Mouse (Mus musculus) stomach, embryonic 15.5 days (tissue): ENCODE results near the gene Gm21698. TPM values are rescaled to one million over a fixed set of nuclear protein-coding genes. Genes with fewer than 3 reads are reported as not detected.
"Not testable (repeated sequence)": the region's sequence is repeated elsewhere in the genome, so short reads cannot be mapped to it uniquely, and the experiment has no call there.

Source experiments
- ATAC-seq: fragments of 200-750 bp; cut with Nextera tagmentation; 2 replicates; pipeline ENCODE4 v1.8.0; 2017; ENCODE audit warnings: low read depth, moderate number of reproducible peaks, moderate TSS enrichment; ENCODE audit not compliant: insufficient read depth, low FRiP score
- H3K27ac ChIP-seq: fragments of 300-500 bp; sonication (generic); 2 replicates; pipeline ENCODE4 v1.5.1; 2015; ENCODE audit warnings: mild to moderate bottlenecking, inconsistent platforms
- H3K27me3 ChIP-seq: fragments of 300-500 bp; sonication (generic); replicated peaks from 2 replicates; pipeline ENCODE4 v1.6.1; 2015; ENCODE audit warnings: inconsistent platforms
- H3K36me3 ChIP-seq: fragments of 300-500 bp; sonication (generic); 2 replicates; pipeline ENCODE4 v1.6.1; 2015; ENCODE audit warnings: inconsistent platforms
- H3K4me1 ChIP-seq: fragments of 300-500 bp; sonication (generic); 2 replicates; pipeline ENCODE4 v1.6.1; 2015; ENCODE audit warnings: inconsistent platforms
- H3K4me2 ChIP-seq: fragments of 300-500 bp; sonication (generic); 2 replicates; pipeline ENCODE4 v1.6.1; 2015; ENCODE audit warnings: mild to moderate bottlenecking, inconsistent platforms
- H3K4me3 ChIP-seq: fragments of 300-500 bp; sonication (generic); replicated peaks from 2 replicates; pipeline ENCODE4 v1.5.1; 2015; ENCODE audit warnings: inconsistent platforms
- H3K9ac ChIP-seq: fragments of 300-500 bp; sonication (generic); 2 replicates; pipeline ENCODE4 v1.6.1; 2015; ENCODE audit warnings: inconsistent platforms
- H3K9me3 ChIP-seq: fragments of 300-500 bp; sonication (generic); 2 replicates; pipeline ENCODE4 v1.6.1; 2016; ENCODE audit warnings: inconsistent platforms
- WGBS: fragments of 180-500 bp; shearing (Covaris S2); methylation state at CpG from one replicate; pipeline ENCODE4 v1.1.7; 2015; 5-methylcytosine and 5-hydroxymethylcytosine counted together
- polyA plus RNA-seq: library from polyadenylated mRNA; unstranded; fragments of >200 nt; fragmentation: Nextera tagmentation; extraction: Ambion mirVana; gene quantifications from 2 replicates; pipeline ENCODE4 v1.2.1, GENCODE M21; 2015

Gm21698 gene
- polyA plus RNA-seq: 0.17 TPM in 1 of 2 replicates, not detected in the other

DNA sequence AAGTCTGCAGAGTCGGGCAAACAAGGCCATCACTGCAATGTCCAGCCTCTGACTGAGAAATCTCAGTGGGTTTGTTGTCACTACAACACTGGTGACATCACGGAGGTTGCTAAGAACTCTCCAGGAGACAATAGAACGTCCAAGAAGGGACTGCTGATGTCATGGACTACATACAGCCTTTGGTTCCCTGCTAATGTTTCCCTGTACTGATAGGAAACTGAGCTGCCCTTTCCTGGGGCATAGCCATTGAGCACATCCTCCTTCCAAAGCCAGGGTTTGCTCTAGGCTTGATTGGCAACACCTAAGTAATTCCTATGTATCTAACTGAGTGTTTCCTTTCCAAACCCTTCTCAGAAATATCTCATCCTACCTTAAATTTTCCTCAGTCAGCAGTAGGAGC lies at the start of gene Gm21698:
TSS of gene Gm21698 (minus strand) at position 101 of the 400 bp plus-strand sequence.
- H3K9me3 ChIP-seq, H3K4me3 ChIP-seq, H3K27me3 ChIP-seq, H3K4me1 ChIP-seq, H3K4me2 ChIP-seq, H3K27ac ChIP-seq, ATAC-seq, H3K9ac ChIP-seq, H3K36me3 ChIP-seq: not testable (repeated sequence)
- no CpG with 5 or more reads among the region's 3 CpGs for WGBS

GRCm38 (mm10) chr5:26022816-26023215 lies 34.4 kb upstream of the Gm21698 start, which contains the start of gene Gm5862:
Gene Gm5862, minus strand, starts transcription at chr5:26022916.
- not testable (repeated sequence) for H3K4me1 ChIP-seq

DNA sequence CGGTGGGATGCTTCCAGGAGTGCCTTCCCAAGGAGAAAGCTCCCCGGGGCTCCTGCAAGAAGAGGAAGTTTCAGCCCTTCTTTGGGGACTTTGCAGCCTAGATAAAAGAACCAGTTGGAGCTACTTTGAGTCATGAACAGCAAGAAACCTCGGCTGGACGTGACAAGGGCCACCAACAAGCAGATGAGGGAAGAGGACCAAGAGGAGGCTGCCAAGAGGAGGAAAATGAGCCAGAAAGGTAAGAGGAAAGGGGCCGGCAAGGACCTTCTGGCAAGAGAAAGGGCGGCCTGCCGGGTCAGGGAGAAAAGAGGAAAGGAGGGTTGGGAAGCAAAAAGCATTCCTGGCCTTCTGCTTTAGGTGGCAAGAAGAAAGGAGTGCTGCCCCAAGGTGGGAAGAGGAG lies 19.2 kb upstream of the Gm21698 start:
- WGBS: 62% methylated on average over 7 of the region's 7 CpGs
- not testable (repeated sequence) for H3K27ac ChIP-seq, H3K36me3 ChIP-seq, ATAC-seq, H3K9ac ChIP-seq, H3K4me2 ChIP-seq, H3K4me1 ChIP-seq, H3K9me3 ChIP-seq, H3K27me3 ChIP-seq, H3K4me3 ChIP-seq

More at GRCm38 (mm10) chr5:26022816-26023215, 34.4 kb upstream of the Gm21698 start, which contains the start of gene Gm5862:
- H3K27me3 ChIP-seq, ATAC-seq, H3K4me3 ChIP-seq, H3K9me3 ChIP-seq, H3K27ac ChIP-seq, H3K4me2 ChIP-seq, H3K9ac ChIP-seq, H3K36me3 ChIP-seq: not testable (repeated sequence)
- no CpG with 5 or more reads among the region's 3 CpGs for WGBS

- ATAC-seq: peak; percentile 77; the same call in 1 of the 2 replicates
- H3K27me3 ChIP-seq: not testable (repeated sequence)
Observed at GRCm38 (mm10) chr5:26006937-26007695, 18.7 kb upstream of the Gm21698 start.

DNA sequence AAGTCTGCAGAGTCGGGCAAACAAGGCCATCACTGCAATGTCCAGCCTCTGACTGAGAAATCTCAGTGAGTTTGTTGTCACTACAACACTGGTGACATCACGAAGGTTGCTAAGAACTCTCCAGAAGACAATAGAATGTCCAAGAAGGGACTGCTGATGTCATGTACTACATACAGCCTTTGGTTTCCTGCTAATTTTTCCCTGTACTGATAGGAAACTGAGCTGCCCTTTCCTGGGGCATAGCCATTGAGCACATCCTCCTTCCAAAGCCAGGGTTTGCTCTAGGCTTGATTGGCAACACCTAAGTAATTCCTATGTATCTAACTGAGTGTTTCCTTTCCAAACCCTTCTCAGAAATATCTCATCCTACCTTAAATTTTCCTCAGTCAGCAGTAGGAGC lies 16.2 kb upstream of the Gm21698 start, which contains the start of gene Gm1979:
TSS of gene Gm1979 (minus strand) at position 101 of the 400 bp plus-strand sequence.
- 90% methylated on average over 1 of the region's 2 CpGs for WGBS
- not testable (repeated sequence) for H3K4me2 ChIP-seq, H3K36me3 ChIP-seq, ATAC-seq, H3K27me3 ChIP-seq, H3K9ac ChIP-seq, H3K4me1 ChIP-seq, H3K4me3 ChIP-seq, H3K27ac ChIP-seq, H3K9me3 ChIP-seq

More at GRCm38 (mm10) chr5:26006937-26007695, 18.7 kb upstream of the Gm21698 start:
- not testable (repeated sequence) for H3K4me1 ChIP-seq, H3K36me3 ChIP-seq, H3K9me3 ChIP-seq, H3K9ac ChIP-seq, H3K27ac ChIP-seq
- H3K4me3 ChIP-seq: peak overlapping the region; percentile 15
- H3K4me2 ChIP-seq: peak overlapping the region; percentile 52
- WGBS: 18% methylated on average over 45 of the region's 45 CpGs

GRCm38 (mm10) chr5:25972563-25972962 lies 15.9 kb downstream of the Gm21698 start, which contains the start of gene Gm21680:
Gene Gm21680, minus strand, starts transcription at chr5:25972663.
- H3K36me3 ChIP-seq, H3K27me3 ChIP-seq, H3K9me3 ChIP-seq, H3K4me1 ChIP-seq, H3K4me2 ChIP-seq, H3K27ac ChIP-seq, ATAC-seq, H3K9ac ChIP-seq, H3K4me3 ChIP-seq: not testable (repeated sequence)
- WGBS: no CpG with 5 or more reads among the region's 2 CpGs

DNA sequence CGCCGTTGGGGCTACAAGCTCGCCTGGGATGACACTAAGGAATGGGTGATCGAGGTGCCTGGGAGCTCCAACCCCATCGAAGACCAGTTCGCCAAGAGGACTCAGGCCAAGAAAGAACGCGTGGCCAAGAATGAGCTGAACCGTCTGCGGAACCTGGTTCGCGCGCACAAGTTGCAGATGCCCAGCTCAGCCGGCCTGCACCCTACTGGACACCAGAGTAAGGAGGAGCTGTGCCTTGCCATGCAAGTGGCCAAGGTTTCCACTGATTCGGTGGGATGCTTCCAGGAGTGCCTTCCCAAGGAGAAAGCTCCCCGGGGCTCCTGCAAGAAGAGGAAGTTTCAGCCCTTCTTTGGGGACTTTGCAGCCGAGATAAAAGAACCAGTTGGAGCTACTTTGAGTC lies 31.4 kb downstream of the Gm21698 start:
- not testable (repeated sequence) for H3K36me3 ChIP-seq, H3K27ac ChIP-seq, H3K9me3 ChIP-seq, ATAC-seq, H3K27me3 ChIP-seq, H3K4me3 ChIP-seq, H3K4me1 ChIP-seq, H3K9ac ChIP-seq
- 48% methylated on average over 17 of the region's 17 CpGs for WGBS
- H3K4me2 ChIP-seq: peak overlapping the region; percentile 37

DNA sequence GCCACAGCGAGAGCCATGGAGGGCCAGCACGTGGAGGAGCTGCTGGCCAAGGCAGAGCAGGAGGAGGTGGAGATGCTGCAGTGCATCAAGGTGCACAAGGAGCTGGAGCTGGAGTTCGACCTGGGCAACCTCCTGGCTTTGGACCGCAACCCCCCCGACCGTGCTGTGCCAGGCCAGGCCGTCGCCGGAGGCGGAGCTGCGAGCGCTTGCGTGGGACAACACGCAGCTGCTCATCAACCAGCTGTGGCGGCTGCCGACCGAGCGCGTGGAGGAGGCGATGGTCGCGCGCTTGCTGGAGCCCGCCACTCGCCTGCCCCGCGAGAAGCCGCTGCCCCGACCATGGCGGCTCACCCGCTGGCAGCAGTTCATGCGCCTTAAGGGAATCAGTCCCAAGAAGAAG lies 31.8 kb downstream of the Gm21698 start:
- not testable (repeated sequence) for H3K27me3 ChIP-seq, H3K9me3 ChIP-seq, H3K9ac ChIP-seq, H3K27ac ChIP-seq, H3K36me3 ChIP-seq, H3K4me1 ChIP-seq
- WGBS: 18% methylated on average over 32 of the region's 32 CpGs
- H3K4me2 ChIP-seq: peak overlapping the region; percentile 37
- 0 out of 2 replicates have a peak, but pooled peaks have one; percentile 18 for ATAC-seq
- peak overlapping the region; percentile 5; the same call in 1 of the 2 replicates for H3K4me3 ChIP-seq

DNA sequence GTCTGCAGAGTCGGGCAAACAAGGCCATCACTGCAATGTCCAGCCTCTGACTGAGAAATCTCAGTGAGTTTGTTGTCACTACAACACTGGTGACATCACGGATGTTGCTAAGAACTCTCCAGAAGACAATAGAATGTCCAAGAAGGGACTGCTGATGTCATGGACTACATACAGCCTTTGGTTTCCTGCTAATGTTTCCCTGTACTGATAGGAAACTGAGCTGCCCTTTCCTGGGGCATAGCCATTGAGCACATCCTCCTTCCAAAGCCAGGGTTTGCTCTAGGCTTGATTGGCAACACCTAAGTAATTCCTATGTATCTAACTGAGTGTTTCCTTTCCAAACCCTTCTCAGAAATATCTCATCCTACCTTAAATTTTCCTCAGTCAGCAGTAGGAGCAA lies 34.1 kb downstream of the Gm21698 start, which contains the start of gene Gm21671:
TSS of gene Gm21671 (minus strand) at position 101 of the 400 bp plus-strand sequence.
- H3K36me3 ChIP-seq, H3K27me3 ChIP-seq, H3K9me3 ChIP-seq, H3K27ac ChIP-seq, ATAC-seq, H3K4me3 ChIP-seq, H3K4me1 ChIP-seq, H3K4me2 ChIP-seq, H3K9ac ChIP-seq: not testable (repeated sequence)
- 73% methylated on average over 2 of the region's 2 CpGs for WGBS

DNA sequence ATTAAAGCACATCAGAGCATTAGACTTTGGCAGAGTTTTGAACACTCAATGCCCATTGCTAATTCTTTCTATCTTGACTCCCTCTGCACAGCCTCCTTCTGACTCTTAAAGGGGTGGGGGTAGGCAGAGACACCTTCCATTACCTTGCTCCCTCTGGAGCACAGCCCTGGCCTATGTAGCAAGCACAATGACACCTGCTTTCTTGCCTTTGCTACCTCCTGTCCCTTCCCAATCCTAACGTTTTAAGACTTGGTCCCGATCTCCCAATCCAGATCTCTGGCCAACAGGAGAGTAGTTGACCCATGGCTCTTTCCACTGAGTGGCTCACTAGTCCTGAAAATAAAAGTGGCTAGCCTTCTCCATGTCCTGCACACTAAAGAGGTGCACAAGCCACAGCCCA lies 43.1 kb downstream of the Gm21698 start:
- not testable (repeated sequence) for H3K27ac ChIP-seq, H3K4me3 ChIP-seq, H3K4me2 ChIP-seq, H3K4me1 ChIP-seq, H3K9me3 ChIP-seq, H3K27me3 ChIP-seq, ATAC-seq, H3K9ac ChIP-seq, H3K36me3 ChIP-seq
- WGBS: 78% methylated on average over 2 of the region's 2 CpGs

DNA sequence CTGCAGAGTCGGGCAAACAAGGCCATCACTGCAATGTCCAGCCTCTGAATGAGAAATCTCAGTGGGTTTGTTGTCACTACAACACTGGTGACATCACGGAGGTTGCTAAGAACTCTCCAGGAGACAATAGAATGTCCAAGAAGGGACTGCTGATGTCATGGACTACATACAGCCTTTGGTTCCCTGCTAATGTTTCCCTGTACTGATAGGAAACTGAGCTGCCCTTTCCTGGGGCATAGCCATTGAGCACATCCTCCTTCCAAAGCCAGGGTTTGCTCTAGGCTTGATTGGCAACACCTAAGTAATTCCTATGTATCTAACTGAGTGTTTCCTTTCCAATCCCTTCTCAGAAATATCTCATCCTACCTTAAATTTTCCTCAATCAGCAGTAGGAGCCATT lies 46.2 kb downstream of the Gm21698 start, which contains the start of gene Gm21663:
TSS of gene Gm21663 (minus strand) at position 101 of the 400 bp plus-strand sequence.
- not testable (repeated sequence) for H3K9me3 ChIP-seq, H3K4me3 ChIP-seq, ATAC-seq, H3K27ac ChIP-seq, H3K27me3 ChIP-seq, H3K4me1 ChIP-seq, H3K9ac ChIP-seq, H3K4me2 ChIP-seq, H3K36me3 ChIP-seq
- WGBS: 49% methylated on average over 2 of the region's 2 CpGs
